Mouse (Mus musculus): ENCODE data around the gene Dag1. TPM values are rescaled to one million over a fixed set of nuclear protein-coding genes. Genes with fewer than 3 reads are reported as not detected.
"Not testable (repeated sequence)": the region's sequence is repeated elsewhere in the genome, so short reads cannot be mapped to it uniquely, and the experiment has no call there.

Gene Dag1
- total RNA-seq, 2 experiments from 2014 or later: 232 to 238 TPM

DNA sequence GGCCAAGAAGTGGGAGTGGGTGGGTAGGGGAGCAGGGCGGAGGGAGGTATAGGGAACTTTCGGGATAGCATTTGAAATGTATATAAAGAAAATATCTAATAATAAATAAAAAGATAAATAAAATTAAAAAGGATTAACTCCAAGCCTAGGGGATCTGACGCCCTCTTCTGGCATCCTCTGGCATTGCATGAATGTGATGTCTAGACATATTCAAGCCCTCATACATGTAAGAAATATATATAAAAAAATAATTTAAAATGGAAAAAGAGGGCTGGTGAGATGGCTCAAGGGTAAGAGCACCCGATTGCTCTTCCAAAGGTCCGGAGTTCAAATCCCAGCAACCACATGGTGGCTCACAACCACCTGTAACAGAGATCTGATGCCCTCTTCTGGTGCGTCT, 67.5 kb downstream of the Dag1 start:
- intact Hi-C loops (cut with DNase I; ENCODE audit: low total_unique reads); DNase-seq: not testable (repeated sequence)

DNA sequence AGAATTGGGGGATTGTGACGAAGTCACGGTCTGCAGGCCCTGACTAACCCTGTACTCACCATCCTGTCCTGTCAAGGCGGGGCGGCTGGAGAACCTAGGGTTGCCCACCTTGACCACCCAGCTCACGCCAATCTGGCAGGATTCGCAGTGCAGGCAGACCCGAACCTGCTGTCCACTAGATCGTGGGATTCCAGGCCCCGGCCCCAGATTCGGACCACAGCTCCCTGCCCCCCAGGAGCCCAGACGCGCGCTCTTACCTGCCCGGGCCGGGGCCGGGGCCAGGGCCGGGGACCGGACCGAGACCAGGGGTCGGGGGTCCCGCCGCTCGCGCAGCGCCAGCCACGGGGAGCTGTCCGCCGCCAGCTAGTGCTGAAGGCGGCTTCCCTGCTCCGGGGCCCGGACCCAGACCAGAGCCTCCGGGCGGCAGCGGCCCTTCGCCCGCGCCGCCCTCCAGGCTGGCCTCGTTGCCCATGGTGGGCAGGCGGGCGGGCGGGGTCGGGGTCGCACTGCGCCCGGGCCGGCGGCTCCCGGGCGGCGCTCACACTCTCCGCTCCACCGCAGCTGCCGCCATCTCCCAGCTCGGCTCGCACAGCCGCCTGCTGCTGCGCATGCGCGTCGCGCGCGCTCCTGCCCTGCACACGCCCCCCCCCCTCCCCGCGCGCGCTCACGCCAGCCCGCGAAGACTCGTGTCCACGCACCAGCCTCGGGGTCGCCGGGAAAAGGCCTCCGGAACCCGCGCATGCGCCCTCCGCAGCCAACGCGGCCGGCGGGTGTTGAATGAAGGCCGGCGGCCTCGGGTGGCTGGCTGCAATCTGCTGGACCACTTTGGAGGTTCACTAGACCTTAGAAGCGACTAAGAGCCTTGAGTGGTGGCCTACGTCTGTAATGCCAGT, 73.7 kb downstream of the Dag1 start, which contains the start of gene Bsn:
Gene Bsn (minus strand): TSS at position 598 of the 893 bp plus-strand sequence.
- intact Hi-C loops (cut with DNase I; ENCODE audit: low total_unique reads): no loop called here
- DNase-seq: peak; percentile 69

DNA sequence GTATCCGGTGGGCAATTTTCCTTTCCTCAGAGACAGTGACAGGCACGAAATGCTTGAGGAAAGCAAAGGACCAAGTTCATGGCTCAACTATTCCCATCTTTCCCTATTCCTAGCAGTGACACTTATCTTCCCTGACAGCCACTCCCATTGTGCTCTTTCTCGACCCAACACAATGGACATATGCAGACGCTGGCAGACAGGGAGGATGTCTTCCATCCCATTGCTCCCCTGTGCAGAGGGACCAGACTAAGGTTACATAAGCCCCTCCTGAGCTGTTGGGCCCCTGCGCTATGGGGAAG, 74.3 kb downstream of the Dag1 start:
- intact Hi-C loops (cut with DNase I; ENCODE audit: low total_unique reads): no loop called here
- no peak for DNase-seq

DNA sequence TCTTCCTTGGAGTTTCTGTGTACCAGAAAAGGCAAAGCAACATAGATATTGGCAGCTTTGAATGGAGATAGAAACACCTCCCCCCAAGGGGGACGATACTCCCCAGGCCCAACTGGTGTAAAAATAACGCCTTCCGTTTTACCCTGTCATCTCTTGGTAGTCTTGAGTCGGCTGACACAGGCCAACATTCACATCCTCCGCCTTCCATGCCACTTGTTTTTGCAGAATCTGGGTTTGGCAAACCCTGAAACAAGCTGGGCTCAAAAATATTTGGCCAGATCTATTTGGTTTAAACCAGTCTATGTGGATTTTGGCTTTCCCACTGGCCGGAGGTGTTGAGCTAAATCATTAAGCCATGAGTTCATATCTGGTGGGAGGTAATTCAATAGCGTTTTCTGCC, 74.7 kb downstream of the Dag1 start:
- no peak for DNase-seq
- intact Hi-C loops (cut with DNase I; ENCODE audit: low total_unique reads): no loop called here

DNA sequence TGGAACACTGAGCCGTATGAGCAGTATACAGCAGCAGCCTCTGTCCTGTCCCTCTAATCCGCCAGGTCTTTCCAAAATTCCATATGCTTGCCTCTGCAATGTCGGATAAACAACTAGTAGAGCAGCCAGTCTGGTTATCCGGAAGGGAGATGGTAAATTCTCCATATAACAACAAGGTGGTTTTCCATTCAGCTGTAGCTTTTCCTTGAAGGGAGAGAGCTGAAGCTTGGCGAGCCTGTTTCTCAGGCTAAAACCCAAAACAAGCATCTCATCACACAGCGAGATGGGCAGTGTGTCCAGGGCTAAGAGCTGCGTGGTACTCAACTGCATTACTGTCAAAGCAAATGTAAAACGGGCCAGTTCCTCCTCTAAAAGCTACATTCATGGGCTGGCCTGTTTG, 75.2 kb downstream of the Dag1 start:
- no peak for DNase-seq
- intact Hi-C loops (cut with DNase I; ENCODE audit: low total_unique reads): no loop called here

DNA sequence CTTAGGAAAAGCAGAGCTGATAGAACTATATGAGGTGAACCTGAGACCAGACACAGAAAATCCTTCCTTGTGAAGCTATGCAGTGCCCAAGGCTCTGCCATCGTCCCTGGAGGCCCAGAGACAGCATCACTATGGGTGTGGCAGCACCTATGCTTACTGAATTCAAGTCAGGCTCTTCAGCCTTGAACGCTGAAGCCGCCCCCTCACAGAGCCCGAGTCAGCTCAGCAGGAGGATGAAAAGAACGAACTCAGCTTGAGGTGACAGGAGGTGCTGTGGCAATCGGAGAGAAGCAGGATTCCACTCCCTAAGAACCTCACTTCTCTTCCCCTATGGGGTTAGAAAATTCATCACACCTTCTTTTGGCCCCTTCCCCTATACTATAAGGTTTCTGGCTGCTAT, 76.1 kb downstream of the Dag1 start:
- DNase-seq: no peak
- intact Hi-C loops (cut with DNase I; ENCODE audit: low total_unique reads): no loop called here

DNA sequence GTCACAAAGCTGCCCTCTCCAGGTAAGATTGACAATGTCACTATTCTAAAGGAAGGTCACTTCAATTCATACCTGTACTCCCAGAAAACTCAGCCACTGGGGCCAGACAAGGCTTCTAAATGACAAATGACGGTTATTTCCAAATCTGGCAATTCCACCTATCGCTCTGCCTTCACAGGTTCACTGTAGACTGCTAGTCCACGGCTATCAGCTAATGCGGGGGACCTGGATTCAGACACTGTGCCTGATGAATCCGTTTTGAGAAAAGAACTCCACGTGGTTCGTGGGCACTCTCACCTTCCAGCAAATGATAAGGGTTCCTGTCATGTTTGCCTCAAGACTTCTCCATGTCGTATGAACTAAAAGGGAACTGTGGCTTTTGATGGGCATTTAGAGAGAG, 78.0 kb downstream of the Dag1 start:
- DNase-seq: no peak
- intact Hi-C loops (cut with DNase I; ENCODE audit: low total_unique reads): no loop called here

DNA sequence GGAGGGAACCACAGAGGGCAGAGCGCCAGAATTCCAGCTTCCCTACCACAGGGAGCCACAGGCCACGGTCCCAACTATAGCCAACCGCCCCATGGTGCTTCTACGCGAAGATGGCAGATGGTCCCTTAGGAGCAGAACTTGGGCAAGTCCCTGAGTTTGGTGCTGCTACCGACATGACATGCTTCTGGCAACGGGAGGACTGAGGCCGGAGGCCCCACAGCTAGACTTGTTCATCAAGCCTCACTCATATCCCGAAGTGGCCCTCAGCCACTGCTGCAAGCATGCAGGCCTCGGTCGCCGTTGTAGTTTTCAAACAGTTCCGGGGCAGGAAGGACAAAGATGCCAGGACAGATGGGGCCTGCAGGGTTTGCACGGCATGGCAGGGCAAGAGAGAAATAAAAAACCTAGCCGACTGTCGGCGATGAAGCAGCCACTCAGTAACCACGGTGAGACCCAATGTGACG, 80.2 kb downstream of the Dag1 start:
- intact Hi-C loops (cut with DNase I; ENCODE audit: low total_unique reads): no loop called here
- DNase-seq: no peak

DNA sequence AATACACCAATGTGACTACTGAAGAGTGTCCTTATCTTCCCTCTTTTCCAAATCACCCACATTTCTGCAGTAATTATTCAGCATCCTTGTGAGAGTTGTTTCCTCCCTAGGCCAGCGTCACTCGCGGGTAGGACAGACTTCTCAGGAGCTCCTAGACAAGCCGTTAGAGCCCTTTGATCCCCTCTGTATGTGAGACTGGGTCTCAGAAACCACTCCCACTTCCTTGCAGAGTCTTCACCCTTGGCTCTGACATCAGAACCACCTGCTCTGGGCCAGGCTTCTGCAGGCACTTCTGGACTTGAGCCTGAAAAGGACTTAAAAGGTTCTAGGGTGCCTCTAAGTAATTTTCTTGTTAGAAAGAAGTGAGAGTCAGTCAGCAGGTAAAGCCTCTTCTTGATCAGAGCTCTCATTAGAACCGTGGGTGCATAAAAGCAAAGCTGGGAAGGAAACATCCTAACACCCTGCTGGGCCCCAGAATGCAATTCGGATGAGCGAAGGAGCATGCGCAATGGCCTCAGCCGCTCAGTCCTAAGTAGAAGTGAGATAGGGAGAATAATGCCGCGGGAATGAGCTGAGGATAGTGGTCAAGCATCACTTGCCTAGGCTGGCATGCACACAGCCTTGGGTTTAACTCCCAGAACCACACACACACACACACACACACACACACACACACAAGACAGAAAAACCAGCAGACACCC, 80.8 kb downstream of the Dag1 start:
- intact Hi-C loops (cut with DNase I; ENCODE audit: low total_unique reads): no loop called here

DNA sequence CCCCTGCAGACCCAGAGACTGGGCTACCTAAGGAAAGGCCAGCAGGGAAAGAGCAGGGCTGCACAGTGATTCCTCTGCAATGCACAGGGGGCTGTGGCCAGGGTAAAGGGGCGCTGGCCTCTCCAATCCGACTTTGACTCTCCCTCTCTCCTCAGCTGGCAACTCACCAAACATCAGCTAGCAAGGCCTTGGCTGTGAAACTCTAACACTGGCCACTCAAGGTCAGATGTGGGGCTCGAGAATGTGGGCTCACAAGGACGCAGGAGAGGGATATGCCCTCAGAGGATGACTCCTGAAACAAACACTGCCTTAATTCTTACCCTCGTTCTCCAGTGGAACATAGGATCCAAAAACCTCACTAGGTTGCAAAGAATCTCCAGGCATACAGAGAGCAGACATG, 85.4 kb downstream of the Dag1 start:
- intact Hi-C loops (cut with DNase I; ENCODE audit: low total_unique reads): no loop called here
- DNase-seq: no peak

More for the DNA sequence above, 80.8 kb downstream of the Dag1 start:
- no peak for DNase-seq

DNA sequence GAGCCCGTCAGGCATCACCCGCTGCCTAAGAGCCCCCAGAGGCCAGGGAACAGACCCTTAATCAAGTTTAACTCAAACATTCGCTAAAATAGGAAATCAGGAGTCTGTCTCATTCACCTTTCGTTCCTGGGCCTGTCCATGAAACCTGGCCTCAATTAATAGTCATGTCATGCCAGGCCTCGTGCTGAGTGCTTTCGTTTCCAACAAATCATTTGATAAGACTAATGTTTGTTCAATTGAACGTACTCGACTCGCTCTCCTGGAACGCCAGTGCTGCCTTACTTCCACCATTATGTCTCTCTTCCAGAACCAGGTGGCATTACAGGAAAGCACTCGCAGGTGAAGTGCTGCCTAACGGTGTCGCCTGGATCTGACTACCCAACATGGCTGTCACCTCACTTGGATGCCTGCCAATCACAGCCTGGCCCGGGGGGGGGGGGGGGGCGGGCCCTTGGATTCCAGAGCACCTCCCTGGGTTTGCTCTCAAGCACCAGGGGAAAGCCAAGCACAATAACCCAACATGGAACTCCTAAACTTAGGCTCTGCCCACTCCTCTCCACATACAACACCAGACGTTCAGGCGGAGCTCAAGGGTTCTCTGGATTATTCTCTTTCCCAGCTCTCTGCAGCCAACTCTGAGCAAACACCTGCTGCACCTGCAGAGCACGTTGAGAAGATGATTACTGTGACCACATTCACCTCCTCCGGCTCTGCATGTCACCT, 88.5 kb downstream of the Dag1 start:
- DNase-seq: no peak
- intact Hi-C loops (cut with DNase I; ENCODE audit: low total_unique reads): no loop called here

DNA sequence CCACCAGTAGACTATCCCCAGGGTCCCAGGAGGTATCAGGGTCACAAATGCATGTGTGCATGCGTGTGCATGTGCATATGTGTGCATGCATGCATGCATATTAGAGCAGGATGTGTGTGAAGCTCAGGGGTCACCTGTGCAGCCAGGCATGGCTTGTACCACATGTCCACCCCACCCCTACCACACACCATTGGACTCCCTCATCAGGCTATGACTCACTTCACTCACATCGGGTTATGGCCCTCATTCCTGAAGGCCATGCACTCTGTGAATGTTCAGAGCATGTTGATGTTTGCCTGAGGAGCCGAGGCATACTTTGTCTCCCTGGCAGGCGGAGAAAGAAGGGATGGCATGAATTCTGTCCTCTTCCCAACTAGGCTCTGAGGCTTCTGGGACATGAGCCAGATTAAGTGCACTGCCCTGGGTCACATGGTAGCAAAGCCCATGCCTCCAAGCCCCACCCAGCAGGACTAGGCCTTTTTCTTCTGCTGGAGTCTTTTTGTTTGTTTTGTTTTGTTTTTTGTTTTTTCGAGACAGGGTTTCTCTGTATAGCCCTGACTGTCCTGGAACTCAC, 90.9 kb downstream of the Dag1 start:
- no peak for DNase-seq
- intact Hi-C loops (cut with DNase I; ENCODE audit: low total_unique reads): no loop called here

DNA sequence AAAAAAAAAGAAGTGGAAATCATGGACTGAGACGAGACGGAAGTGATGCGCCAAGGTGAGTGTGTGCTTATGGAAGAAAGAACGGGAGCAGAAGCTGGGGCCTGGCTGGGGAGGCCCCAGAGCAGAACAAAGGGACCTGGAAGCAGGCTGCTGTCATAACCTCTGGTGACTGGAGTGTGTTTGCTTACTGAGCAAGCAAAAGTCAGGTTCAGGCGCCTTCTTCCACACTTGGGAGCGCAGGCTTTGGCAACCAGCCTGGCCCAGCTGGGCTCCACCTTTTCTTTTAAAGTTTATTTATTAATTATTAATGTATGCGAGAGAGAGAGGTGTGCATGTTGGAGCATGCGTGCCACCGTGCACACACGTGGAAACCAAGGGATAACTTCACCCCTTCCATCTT, 94.0 kb downstream of the Dag1 start:
- intact Hi-C loops (cut with DNase I; ENCODE audit: low total_unique reads): no loop called here
- DNase-seq: no peak

DNA sequence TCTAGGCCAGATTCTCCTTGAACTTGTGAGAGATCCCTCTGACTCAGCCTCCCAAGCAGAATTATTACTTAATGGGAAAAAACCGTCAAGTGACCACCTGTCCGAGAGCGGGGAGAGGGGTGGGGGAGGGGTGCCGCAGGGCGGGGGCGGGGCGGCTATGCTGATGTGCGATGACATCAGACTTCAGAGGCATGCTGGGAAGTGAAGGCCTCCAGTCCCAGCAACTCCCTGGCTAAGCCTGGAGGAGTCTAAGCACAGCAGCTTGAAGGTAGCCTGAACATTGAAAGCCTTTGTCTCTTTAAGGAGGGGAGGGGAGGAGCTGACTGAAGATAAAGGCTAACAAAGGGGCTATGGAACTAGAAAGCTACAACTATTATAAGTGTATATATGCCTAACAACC, 98.6 kb downstream of the Dag1 start:
- DNase-seq: no peak
- intact Hi-C loops (cut with DNase I; ENCODE audit: low total_unique reads): no loop called here

DNA sequence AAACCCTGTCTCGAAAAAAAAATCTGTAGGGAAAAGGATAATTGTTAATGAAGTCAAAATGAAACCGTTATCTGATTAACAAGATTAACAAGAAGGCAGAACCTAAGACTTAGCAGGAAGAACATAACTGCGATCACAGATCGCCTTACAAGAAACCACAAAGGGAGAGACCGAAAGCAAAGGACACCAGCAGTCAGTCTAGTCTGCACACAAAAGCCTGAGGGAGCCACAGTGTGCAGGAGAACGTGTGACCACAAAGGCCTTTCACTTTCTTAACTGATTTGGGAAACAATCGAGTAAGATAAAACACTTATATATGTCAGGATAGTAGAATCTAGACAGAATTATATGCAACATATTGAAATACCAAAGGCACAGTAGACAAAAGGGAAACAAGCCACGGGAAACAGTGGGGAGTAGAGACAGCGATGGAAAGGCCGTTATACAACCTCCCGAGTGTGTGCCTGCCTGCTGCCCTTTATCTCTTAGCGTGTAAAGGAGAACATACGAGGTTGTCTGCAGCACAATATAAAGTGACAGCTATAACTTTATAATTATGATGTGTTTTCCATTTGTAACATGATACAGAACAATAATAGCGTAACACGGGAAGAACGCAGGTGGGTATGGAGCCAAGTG, 100.0 kb downstream of the Dag1 start:
- intact Hi-C loops (cut with DNase I; ENCODE audit: low total_unique reads): no loop called here
- DNase-seq: no peak

DNA sequence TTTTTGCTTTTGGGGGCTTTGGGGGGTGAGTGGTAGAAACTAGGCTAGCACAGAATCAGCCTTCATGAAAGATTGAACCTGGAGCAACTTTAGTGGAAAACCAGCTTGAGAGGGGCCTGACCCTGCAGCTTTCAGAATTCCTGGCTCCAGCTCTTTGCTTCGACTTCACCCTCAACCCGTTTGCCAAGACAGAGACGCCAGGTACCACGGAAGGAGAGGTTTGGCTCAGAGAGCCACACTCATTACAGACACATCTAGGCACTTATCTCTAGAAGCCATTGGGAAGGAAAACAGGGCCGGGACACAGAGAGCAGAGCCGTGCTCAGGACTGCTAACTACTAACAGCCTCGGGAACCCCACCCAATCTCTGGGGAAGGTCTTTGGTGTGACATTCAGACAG, 105.9 kb downstream of the Dag1 start:
- intact Hi-C loops (cut with DNase I; ENCODE audit: low total_unique reads): no loop called here

DNA sequence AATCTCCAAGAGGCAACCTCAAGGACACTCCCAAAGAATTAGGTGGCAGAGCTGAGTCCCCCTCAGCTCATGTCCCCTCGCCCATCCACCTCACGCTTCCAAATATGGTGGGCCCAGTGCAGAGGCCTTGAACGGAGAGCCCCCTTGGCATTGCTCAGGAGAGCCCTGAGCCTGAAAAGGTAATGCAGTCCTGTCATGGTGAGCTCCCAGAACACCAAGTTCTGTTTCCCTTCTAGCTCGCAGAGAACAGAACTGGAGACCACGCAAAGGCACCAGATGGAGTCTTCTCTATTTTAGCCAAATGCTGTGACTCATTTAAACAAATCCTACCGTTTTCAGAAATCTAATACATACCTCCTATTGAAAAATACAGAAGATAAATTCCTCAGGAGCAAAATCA, 106.3 kb downstream of the Dag1 start:
- intact Hi-C loops (cut with DNase I; ENCODE audit: low total_unique reads): no loop called here
- DNase-seq: no peak

More for the DNA sequence above, 105.9 kb downstream of the Dag1 start:
- no peak for DNase-seq

DNA sequence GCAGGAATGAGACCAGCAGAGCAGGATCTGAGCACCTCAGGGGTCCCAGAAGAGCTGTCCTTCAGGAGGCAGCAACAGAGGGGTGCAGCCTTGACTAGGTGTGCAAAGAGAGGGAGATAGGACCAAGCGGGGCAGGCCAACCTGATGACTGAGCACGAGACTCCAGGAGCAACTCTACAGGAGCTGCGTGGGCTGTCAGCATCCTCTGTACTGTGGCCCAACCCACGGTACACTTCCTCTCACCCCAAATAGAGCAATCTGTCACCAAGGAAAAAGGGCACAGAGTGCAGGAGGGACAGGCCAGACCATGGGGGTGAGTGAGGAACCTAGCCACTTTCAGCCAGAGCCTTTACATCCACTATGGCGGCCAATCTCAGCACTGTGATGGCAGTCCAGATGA, 107.0 kb downstream of the Dag1 start:
- DNase-seq: no peak
- intact Hi-C loops (cut with DNase I; ENCODE audit: low total_unique reads): no loop called here

DNA sequence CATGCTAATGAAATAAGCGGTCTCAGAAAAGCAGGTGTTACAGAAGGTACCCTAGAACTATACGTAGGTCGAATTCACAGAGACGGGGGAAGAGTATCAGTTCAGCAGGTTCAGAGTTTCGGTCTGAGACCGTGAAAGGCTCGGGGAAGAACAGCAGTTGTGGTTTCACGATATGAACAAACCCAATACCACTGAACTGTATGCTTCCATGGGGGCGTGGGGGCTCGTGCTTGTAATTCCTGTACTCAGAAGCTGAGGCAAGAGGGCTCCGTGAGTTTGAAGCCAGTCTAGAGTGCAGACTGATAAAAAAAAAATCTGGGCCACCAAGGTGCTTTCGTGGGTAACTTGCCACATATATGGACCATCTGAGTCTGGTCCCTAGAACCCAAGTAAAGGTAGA, 108.9 kb downstream of the Dag1 start:
- intact Hi-C loops (cut with DNase I; ENCODE audit: low total_unique reads): no loop called here
- DNase-seq: no peak
